Mouse (Mus musculus) lung, embryonic 16.5 days (tissue): ENCODE measurements around the gene Scp2. TPM values are rescaled to one million over a fixed set of nuclear protein-coding genes. Genes with fewer than 3 reads are reported as not detected.

Experiments used
- ATAC-seq: fragments of 200-750 bp; cut with Nextera tagmentation; 2 replicates; pipeline ENCODE4 v1.8.0; 2017; ENCODE audit warnings: low read depth, mild to moderate bottlenecking, moderate library complexity
- H3K27ac ChIP-seq: fragments of 300-500 bp; sonication (generic); 2 replicates; pipeline ENCODE4 v1.5.1; 2014; ENCODE audit warnings: mild to moderate bottlenecking, control low read depth, low read length
- H3K27me3 ChIP-seq: fragments of 300-500 bp; sonication (generic); 2 replicates; pipeline ENCODE4 v1.6.1; 2014; ENCODE audit warnings: low read depth, low read length, mixed read lengths; ENCODE audit not compliant: control insufficient read depth, insufficient read depth
- H3K36me3 ChIP-seq: fragments of 300-500 bp; sonication (generic); 2 replicates; pipeline ENCODE4 v1.6.1; 2014; ENCODE audit warnings: low read length; ENCODE audit not compliant: control insufficient read depth, insufficient read depth
- H3K4me1 ChIP-seq: fragments of 300-500 bp; sonication (generic); replicated peaks from 2 replicates; pipeline ENCODE4 v1.6.1; 2014; ENCODE audit warnings: low read length, mixed read lengths; ENCODE audit not compliant: control insufficient read depth, insufficient read depth
- H3K4me2 ChIP-seq: fragments of 300-500 bp; sonication (generic); 2 replicates; pipeline ENCODE4 v1.6.1; 2014; ENCODE audit warnings: low read depth, low read length, control low read depth
- H3K4me3 ChIP-seq: fragments of 300-500 bp; sonication (generic); 2 replicates; pipeline ENCODE4 v1.5.1; 2014; ENCODE audit warnings: mild to moderate bottlenecking, low read length, control low read depth
- H3K9ac ChIP-seq: fragments of 300-500 bp; sonication (generic); 2 replicates; pipeline ENCODE4 v1.6.1; 2014; ENCODE audit warnings: low read length, control low read depth
- H3K9me3 ChIP-seq: fragments of 300-500 bp; sonication (generic); 2 replicates; pipeline ENCODE4 v1.6.1; 2016; ENCODE audit warnings: low read length; ENCODE audit not compliant: control insufficient read depth
- WGBS: fragments of 180-500 bp; shearing (Covaris S2); extraction: QIAGEN DNeasy Blood & Tissue Kit; methylation state at CpG from one replicate; pipeline ENCODE4 v1.1.7; 2014; 5-methylcytosine and 5-hydroxymethylcytosine counted together
- microRNA-seq: library from miRNA; unstranded; fragments of <30 nt; microRNA quantifications from one replicate; pipeline ENCODE4, GENCODE M21; 2016
- polyA plus RNA-seq: library from polyadenylated mRNA; unstranded; fragments of >200 nt; fragmentation: Nextera tagmentation; extraction: Ambion mirVana; gene quantifications from 2 replicates; pipeline ENCODE4 v1.2.1, GENCODE M21; 2015

Scp2 gene
- polyA plus RNA-seq, 1 experiment from 2014 or later, result 326 TPM

- Histone ChIP-seq H3K27ac (no peak overlapping the region), H3K4me1 (peaks cover 3% of the 10 kb centered on the region; the same call in 1 of the 2 replicates), H3K9me3 (no peaks in the 10 kb centered on the region), H3K36me3 (no peaks in the 10 kb centered on the region), H3K4me3 (no peak overlapping the region), H3K4me2 (no peak overlapping the region), H3K27me3 (no peaks in the 10 kb centered on the region), H3K9ac (no peak overlapping the region)
- 71% methylated on average over 7 of the region's 7 CpGs for WGBS
- no peak for ATAC-seq
Observed at GRCm38 (mm10) chr4:108007532-108008103, 137.2 kb downstream of the Scp2 start.

GRCm38 (mm10) chr4:108005328-108005727 is 139.5 kb downstream of the Scp2 start:
- peak; percentile 84 for ATAC-seq
- Histone ChIP-seq H3K4me1 (peaks cover 3% of the 10 kb centered on the region; the same call in 1 of the 2 replicates), H3K9me3 (no peaks in the 10 kb centered on the region), H3K27ac (no peak overlapping the region), H3K36me3 (no peaks in the 10 kb centered on the region), H3K27me3 (no peaks in the 10 kb centered on the region), H3K4me2 (no peak overlapping the region), H3K4me3 (no peak overlapping the region), H3K9ac (0 out of 2 replicates have a peak overlapping the region, but pooled peaks have one; percentile 2)
- WGBS, result 40% methylated on average over 7 of the region's 7 CpGs

GRCm38 (mm10) chr4:107999380-107999779 is 145.4 kb downstream of the Scp2 start:
- no peaks in the 10 kb centered on the region for H3K27me3 ChIP-seq
- peaks cover 5% of the 10 kb centered on the region; the same call in 1 of the 2 replicates for H3K4me1 ChIP-seq
- no peak overlapping the region for H3K27ac ChIP-seq
- WGBS, result 74% methylated on average over 1 of the region's 1 CpGs
- H3K9me3 ChIP-seq, result no peaks in the 10 kb centered on the region
- no peaks in the 10 kb centered on the region for H3K36me3 ChIP-seq
- H3K4me3 ChIP-seq, result no peak overlapping the region
- no peak overlapping the region for H3K9ac ChIP-seq
- no peak overlapping the region for H3K4me2 ChIP-seq
- no peak for ATAC-seq

GRCm38 (mm10) chr4:107998641-107999332 is 146.0 kb downstream of the Scp2 start:
- H3K36me3 ChIP-seq, result no peaks in the 10 kb centered on the region
- no peak overlapping the region for H3K4me3 ChIP-seq
- no peak overlapping the region for H3K27ac ChIP-seq
- no peaks in the 10 kb centered on the region for H3K9me3 ChIP-seq
- WGBS, result 24% methylated on average over 11 of the region's 11 CpGs
- peak; percentile 34; the same call in 1 of the 2 replicates for ATAC-seq
- no peak overlapping the region for H3K9ac ChIP-seq
- H3K4me1 ChIP-seq, result peaks cover 5% of the 10 kb centered on the region; the same call in 1 of the 2 replicates
- H3K4me2 ChIP-seq, result no peak overlapping the region
- H3K27me3 ChIP-seq, result no peaks in the 10 kb centered on the region

GRCm38 (mm10) chr4:107996418-107996986 is 148.3 kb downstream of the Scp2 start:
- no peak overlapping the region for H3K4me2 ChIP-seq
- no peak overlapping the region for H3K9ac ChIP-seq
- WGBS, result 90% methylated on average over 9 of the region's 9 CpGs
- no peak overlapping the region for H3K27ac ChIP-seq
- ATAC-seq, result no peak
- no peaks in the 10 kb centered on the region for H3K9me3 ChIP-seq
- no peaks in the 10 kb centered on the region for H3K27me3 ChIP-seq
- peaks cover 8% of the 10 kb centered on the region for H3K4me1 ChIP-seq
- no peak overlapping the region for H3K4me3 ChIP-seq
- H3K36me3 ChIP-seq, result no peaks in the 10 kb centered on the region

- H3K27me3 ChIP-seq, result no peaks in the 10 kb centered on the region
- peaks cover 9% of the 10 kb centered on the region for H3K4me1 ChIP-seq
- no peak overlapping the region for H3K4me2 ChIP-seq
- no peak overlapping the region for H3K27ac ChIP-seq
- no peaks in the 10 kb centered on the region for H3K36me3 ChIP-seq
- H3K4me3 ChIP-seq, result no peak overlapping the region
- no peak for ATAC-seq
- no peaks in the 10 kb centered on the region for H3K9me3 ChIP-seq
- 75% methylated on average over 6 of the region's 6 CpGs for WGBS
- no peak overlapping the region for H3K9ac ChIP-seq
Observed at GRCm38 (mm10) chr4:107995727-107996126, 149.1 kb downstream of the Scp2 start.

- Histone ChIP-seq H3K4me2 (no peak overlapping the region), H3K9ac (no peak overlapping the region), H3K9me3 (no peaks in the 10 kb centered on the region), H3K4me3 (no peak overlapping the region), H3K27ac (no peak overlapping the region), H3K36me3 (no peaks in the 10 kb centered on the region), H3K27me3 (no peaks in the 10 kb centered on the region), H3K4me1 (peaks cover 9% of the 10 kb centered on the region)
- 82% methylated on average over 6 of the region's 6 CpGs for WGBS
- no peak for ATAC-seq
Observed at GRCm38 (mm10) chr4:107995011-107995410, 149.8 kb downstream of the Scp2 start.

Small RNAs within 50 kb of the gene (microRNA-seq; reads per million reads assigned to microRNA genes)
- not detected for gene Mir6397

Other genes with a start within 250 kb of the Scp2 start
- 43.7 and 51.1 TPM in 2 replicates for gene Cpt2, start 221.4 kb downstream of the Scp2 start, polyA plus RNA-seq
- 0.16 and 0.19 TPM in 2 replicates for gene Slc1a7, start 176.7 kb downstream of the Scp2 start, polyA plus RNA-seq
- gene Podn, start 48.6 kb downstream of the Scp2 start, polyA plus RNA-seq, result 1.5 and 1.8 TPM in 2 replicates
- 49.4 and 50.5 TPM in 2 replicates for gene Echdc2, start 20.4 kb upstream of the Scp2 start, polyA plus RNA-seq
- gene Zyg11a, start 73.0 kb upstream of the Scp2 start, polyA plus RNA-seq, result 0.09 and 0.14 TPM in 2 replicates
- 9.6 and 9.9 TPM in 2 replicates for gene Zyg11b, start 156.1 kb upstream of the Scp2 start, polyA plus RNA-seq
- gene Coa7, start 183.1 kb upstream of the Scp2 start, polyA plus RNA-seq, result 39.2 and 43.1 TPM in 2 replicates
- 0.55 and 1.2 TPM in 2 replicates for gene Shisal2a, start 238.4 kb upstream of the Scp2 start, polyA plus RNA-seq